Mouse (Mus musculus): ENCODE data around the gene Olfr117. TPM values are rescaled to one million over a fixed set of nuclear protein-coding genes. Genes with fewer than 3 reads are reported as not detected.
"Not testable (repeated sequence)": the region's sequence is repeated elsewhere in the genome, so short reads cannot be mapped to it uniquely, and the experiment has no call there.

Olfr117 gene
- total RNA-seq (2021), result not detected in 2 replicates
- long read RNA-seq, experiment 1, result 0 reads
- long read RNA-seq, experiment 2, result 0 reads

- DNase-seq, result no peak
Observed at GRCm38 (mm10) chr17:37663682-37664081, at the start of gene Olfr117. TSS of gene Olfr117 (minus strand) at chr17:37663782.

- not testable (repeated sequence) for DNase-seq
Observed at GRCm38 (mm10) chr17:37696264-37696663, 32.7 kb upstream of the Olfr117 start, which contains the start of gene Olfr119. TSS of gene Olfr119 (plus strand) at chr17:37696564.

GRCm38 (mm10) chr17:37666688-37667087 lies 3.1 kb upstream of the Olfr117 start, which contains the start of gene Olfr118:
TSS of gene Olfr118 (plus strand) at chr17:37666988.
- DNase-seq, result no peak

DNA sequence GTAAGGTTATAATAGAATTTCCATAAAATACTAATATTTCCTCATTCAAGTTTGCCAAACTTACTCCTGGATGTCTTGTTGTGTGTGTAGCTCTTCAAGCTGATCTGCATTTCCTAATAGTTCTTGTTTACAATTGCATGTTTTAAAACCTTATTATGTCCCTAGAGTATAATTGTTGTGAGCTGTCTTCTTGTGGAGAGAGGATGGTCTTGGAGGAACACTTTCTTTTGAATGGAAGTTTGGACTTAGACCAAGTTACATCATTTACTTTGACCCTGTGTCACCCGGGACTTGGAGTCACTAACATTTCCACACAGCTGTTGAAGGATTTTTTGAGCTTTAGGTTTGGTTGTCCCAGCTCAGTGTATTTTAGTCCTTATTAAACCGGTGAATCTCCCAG lies 36.6 kb downstream of the Olfr117 start, which contains the start of the genes Olfr115 and Olfr116:
Olfr115 (minus strand) TSS at position 101 of the 400 bp plus-strand sequence.
Olfr116 (minus strand) TSS at position 191 of the 400 bp plus-strand sequence.
- DNase-seq, result no peak

Other genes starting within 250 kb of the Olfr117 start
- gene Olfr108, start 218.3 kb downstream of the Olfr117 start, total RNA-seq (2021), result not detected in 2 replicates
- gene Olfr109, start 204.9 kb downstream of the Olfr117 start, total RNA-seq (2021), result not detected in 2 replicates
- gene H2-M2, start 180.2 kb downstream of the Olfr117 start, total RNA-seq (2021), result 2.0 TPM in 1 of 2 replicates, not detected in the other
- gene Olfr110, start 171.3 kb downstream of the Olfr117 start, total RNA-seq (2021), result not detected in 2 replicates
- not detected in 2 replicates for gene Olfr111, start 155.8 kb downstream of the Olfr117 start, total RNA-seq (2021)
- not detected in 2 replicates for gene Olfr112, start 94.3 kb downstream of the Olfr117 start, total RNA-seq (2021)
- not detected in 2 replicates for gene Olfr113, start 86.1 kb downstream of the Olfr117 start, total RNA-seq (2021)
- not detected in 2 replicates for gene Olfr114, start 71.0 kb downstream of the Olfr117 start, total RNA-seq (2021)
- not detected in 2 replicates for gene Olfr115, start 36.7 kb downstream of the Olfr117 start, total RNA-seq (2021)
- not detected in 2 replicates for gene Olfr116, start 36.6 kb downstream of the Olfr117 start, total RNA-seq (2021)
- gene Olfr118, start 3.2 kb upstream of the Olfr117 start, total RNA-seq (2021), result not detected in 2 replicates
- gene Olfr119, start 32.8 kb upstream of the Olfr117 start, total RNA-seq (2021), result not detected in 2 replicates
- not detected in 2 replicates for gene Olfr120, start 58.0 kb upstream of the Olfr117 start, total RNA-seq (2021)
- not detected in 2 replicates for gene Olfr121, start 85.1 kb upstream of the Olfr117 start, total RNA-seq (2021)
- gene Olfr122, start 104.8 kb upstream of the Olfr117 start, total RNA-seq (2021), result not detected in 2 replicates
- not detected in 2 replicates for gene Olfr123, start 129.7 kb upstream of the Olfr117 start, total RNA-seq (2021)
- not detected in 2 replicates for gene Olfr124, start 136.1 kb upstream of the Olfr117 start, total RNA-seq (2021)
- not detected in 2 replicates for gene Olfr125, start 169.2 kb upstream of the Olfr117 start, total RNA-seq (2021)
- not detected in 2 replicates for gene Olfr126, start 183.7 kb upstream of the Olfr117 start, total RNA-seq (2021)
- gene Olfr127, start 236.7 kb upstream of the Olfr117 start, total RNA-seq (2021), result not detected in 2 replicates